Mouse (Mus musculus) lung, postnatal 0 days (tissue): ENCODE results near the gene Elmo2.

Experiments used
- CTCF ChIP-seq: IDR thresholded peaks from 2 replicates; pipeline ENCODE4 v1.5.1; 2016; ENCODE audit warnings: antibody characterized with exemption, mild to moderate bottlenecking
- EP300 ChIP-seq: IDR thresholded peaks from 2 replicates; pipeline ENCODE4 v1.6.1; 2016; ENCODE audit warnings: antibody characterized with exemption, mild to moderate bottlenecking, control low read depth

DNA sequence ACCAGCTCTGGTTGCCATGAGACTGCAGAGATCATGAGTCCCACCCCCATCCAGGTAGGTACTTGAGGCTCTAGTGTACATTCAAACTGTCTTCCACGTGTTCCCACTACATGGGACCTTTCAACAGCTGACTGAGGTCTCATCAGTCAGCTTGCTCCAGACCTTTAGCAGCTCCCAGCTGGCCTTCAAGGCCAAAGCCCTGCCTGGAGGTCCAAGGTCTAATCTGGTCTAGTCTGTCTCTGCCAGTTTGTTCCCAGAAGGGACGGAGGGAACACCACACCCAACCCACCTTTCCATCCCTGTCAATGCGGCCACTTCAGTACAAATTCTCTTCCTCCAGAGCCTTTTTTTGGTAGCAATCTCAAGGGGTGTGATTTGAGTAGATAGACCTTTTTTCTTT lies 42.6 kb downstream of the Elmo2 start:
- TF ChIP-seq CTCF = no peak
- TF ChIP-seq EP300 = no peak
